Mouse (Mus musculus) hindbrain, embryonic 11.5 days (tissue): ENCODE measurements at regions not wholly inside any gene's neighbourhood (a gene's known extent, or its start where the extent isn't known, plus 50 kb on each side); places are given as distances from the start of the nearest gene placed in this dataset.
A peak's percentile ranks its signal among the peaks of the same experiment; 100 is the strongest.

Experiments used
- ATAC-seq: fragments of 200-750 bp; cut with Nextera tagmentation; 2 replicates; pipeline ENCODE4 v1.8.0; 2017; ENCODE audit warnings: mild to moderate bottlenecking, moderate TSS enrichment, moderate library complexity; ENCODE audit not compliant: low FRiP score
- DNase-seq: peaks from one replicate; pipeline ENCODE4 v3.0.0-alpha.2; 2015; ENCODE audit warnings: low spot score
- H3K27ac ChIP-seq: fragments of 300-500 bp; sonication (generic); 2 replicates; pipeline ENCODE4 v1.5.1; 2014; ENCODE audit warnings: mild to moderate bottlenecking, low read depth, low read length
- H3K27me3 ChIP-seq: fragments of 300-500 bp; sonication (generic); 2 replicates; pipeline ENCODE4 v1.6.1; 2014; ENCODE audit warnings: mild to moderate bottlenecking, low read length, moderate library complexity, mixed read lengths; ENCODE audit not compliant: control insufficient read depth, insufficient read depth
- H3K36me3 ChIP-seq: fragments of 300-500 bp; sonication (generic); 2 replicates; pipeline ENCODE4 v1.6.1; 2014; ENCODE audit warnings: mild to moderate bottlenecking, low read length, moderate library complexity, mixed read lengths; ENCODE audit not compliant: control insufficient read depth, insufficient read depth
- H3K4me1 ChIP-seq: fragments of 300-500 bp; sonication (generic); replicated peaks from 2 replicates; pipeline ENCODE4 v1.6.1; 2014; ENCODE audit warnings: low read length, mixed read lengths; ENCODE audit not compliant: control insufficient read depth, insufficient read depth
- H3K4me2 ChIP-seq: fragments of 300-500 bp; sonication (generic); replicated peaks from 2 replicates; pipeline ENCODE4 v1.6.1; 2014; ENCODE audit warnings: mild to moderate bottlenecking, low read depth, low read length
- H3K4me3 ChIP-seq: fragments of 300-500 bp; sonication (generic); 2 replicates; pipeline ENCODE4 v1.5.1; 2014; ENCODE audit warnings: low read depth, low read length
- H3K9ac ChIP-seq: fragments of 300-500 bp; sonication (generic); 2 replicates; pipeline ENCODE4 v1.6.1; 2014; ENCODE audit warnings: low read depth, low read length
- H3K9me3 ChIP-seq: fragments of 300-500 bp; sonication (generic); 2 replicates; pipeline ENCODE4 v1.6.1; 2016; ENCODE audit warnings: low read length; ENCODE audit not compliant: control insufficient read depth
- WGBS: fragments of 180-500 bp; shearing (Covaris S2); extraction: QIAGEN DNeasy Blood & Tissue Kit; methylation state at CpG from one replicate; pipeline ENCODE4 v1.1.7; 2014; 5-methylcytosine and 5-hydroxymethylcytosine counted together

DNA sequence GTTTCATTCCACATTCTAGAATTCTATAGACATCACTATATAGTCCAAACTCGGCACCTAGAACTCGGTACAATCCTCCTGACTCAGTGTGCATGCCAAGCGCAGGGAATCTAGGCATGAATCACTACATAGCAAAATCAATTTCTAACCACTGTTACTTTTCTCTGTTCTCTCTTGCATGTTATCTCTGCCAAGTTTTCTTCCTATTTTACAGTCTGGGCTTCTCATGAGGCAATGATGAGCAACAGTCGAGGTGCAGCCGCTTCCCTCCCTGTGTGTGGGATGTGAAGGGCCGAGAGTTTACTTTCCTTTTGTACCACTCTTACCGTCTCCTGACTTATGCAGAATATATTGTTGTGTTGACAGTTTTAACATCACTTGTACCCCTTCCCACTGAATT, 204.4 kb upstream of the Klf12 start:
- no peak overlapping the region for H3K4me2 ChIP-seq
- no peak overlapping the region for H3K27ac ChIP-seq
- H3K36me3 ChIP-seq: no peaks in the 10 kb centered on the region
- no peaks in the 10 kb centered on the region for H3K4me1 ChIP-seq
- H3K4me3 ChIP-seq: no peak overlapping the region
- no peak overlapping the region for H3K9ac ChIP-seq
- no peak for DNase-seq
- 95% methylated on average over 7 of the region's 7 CpGs for WGBS
- H3K9me3 ChIP-seq: no peaks in the 10 kb centered on the region
- no peak for ATAC-seq
- H3K27me3 ChIP-seq: no peaks in the 10 kb centered on the region

DNA sequence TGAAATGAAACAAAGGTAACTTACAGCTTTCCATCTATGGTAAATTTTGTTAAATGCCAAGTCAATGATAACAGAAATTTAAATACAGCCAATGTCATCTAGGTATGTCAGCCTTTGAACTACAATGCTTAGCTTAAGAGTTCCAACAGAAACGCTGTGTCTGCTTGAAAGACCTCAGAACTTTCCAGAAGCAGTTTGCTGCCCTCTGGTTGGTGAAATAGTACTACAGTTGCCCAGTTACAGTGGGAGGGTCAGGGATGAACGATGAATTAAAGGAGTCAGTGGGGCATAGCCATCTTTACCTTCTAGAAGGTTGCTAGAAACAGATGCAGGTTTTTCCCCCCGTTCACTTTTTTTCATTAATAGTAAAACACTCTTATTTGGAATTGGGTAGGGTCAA, 201.0 kb upstream of the Klf12 start:
- H3K27me3 ChIP-seq: no peaks in the 10 kb centered on the region
- H3K9ac ChIP-seq: no peak overlapping the region
- H3K9me3 ChIP-seq: no peaks in the 10 kb centered on the region
- H3K27ac ChIP-seq: no peak overlapping the region
- no peak overlapping the region for H3K4me3 ChIP-seq
- no peak for ATAC-seq
- no peaks in the 10 kb centered on the region for H3K4me1 ChIP-seq
- no peaks in the 10 kb centered on the region for H3K36me3 ChIP-seq
- H3K4me2 ChIP-seq: no peak overlapping the region
- 81% methylated on average over 3 of the region's 3 CpGs for WGBS
- DNase-seq: no peak

DNA sequence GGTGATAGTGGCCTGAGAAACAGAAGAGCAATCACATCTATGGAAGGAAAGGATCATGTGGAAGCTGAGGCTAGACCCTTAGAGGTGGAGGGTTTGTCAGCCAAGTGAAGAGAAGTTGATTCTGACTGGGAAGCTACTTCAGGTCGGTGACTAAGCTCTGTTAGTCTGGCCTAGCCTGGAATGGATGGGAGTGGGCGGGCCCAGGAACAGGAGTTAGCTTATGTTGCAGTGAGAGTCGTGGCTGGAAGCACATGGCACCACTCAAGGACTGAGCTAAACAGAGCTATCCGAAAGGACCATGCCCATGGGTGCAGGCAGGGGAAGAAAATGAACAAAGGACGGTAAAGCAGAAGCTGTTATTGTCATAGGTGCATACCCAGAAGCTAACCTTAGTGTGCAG, 199.6 kb upstream of the Klf12 start:
- no peak for ATAC-seq
- 69% methylated on average over 5 of the region's 5 CpGs for WGBS
- Histone ChIP-seq H3K27ac (no peak overlapping the region), H3K27me3 (no peaks in the 10 kb centered on the region), H3K4me1 (no peaks in the 10 kb centered on the region), H3K36me3 (no peaks in the 10 kb centered on the region), H3K4me2 (no peak overlapping the region), H3K9me3 (no peaks in the 10 kb centered on the region), H3K4me3 (no peak overlapping the region), H3K9ac (no peak overlapping the region)
- DNase-seq: no peak

DNA sequence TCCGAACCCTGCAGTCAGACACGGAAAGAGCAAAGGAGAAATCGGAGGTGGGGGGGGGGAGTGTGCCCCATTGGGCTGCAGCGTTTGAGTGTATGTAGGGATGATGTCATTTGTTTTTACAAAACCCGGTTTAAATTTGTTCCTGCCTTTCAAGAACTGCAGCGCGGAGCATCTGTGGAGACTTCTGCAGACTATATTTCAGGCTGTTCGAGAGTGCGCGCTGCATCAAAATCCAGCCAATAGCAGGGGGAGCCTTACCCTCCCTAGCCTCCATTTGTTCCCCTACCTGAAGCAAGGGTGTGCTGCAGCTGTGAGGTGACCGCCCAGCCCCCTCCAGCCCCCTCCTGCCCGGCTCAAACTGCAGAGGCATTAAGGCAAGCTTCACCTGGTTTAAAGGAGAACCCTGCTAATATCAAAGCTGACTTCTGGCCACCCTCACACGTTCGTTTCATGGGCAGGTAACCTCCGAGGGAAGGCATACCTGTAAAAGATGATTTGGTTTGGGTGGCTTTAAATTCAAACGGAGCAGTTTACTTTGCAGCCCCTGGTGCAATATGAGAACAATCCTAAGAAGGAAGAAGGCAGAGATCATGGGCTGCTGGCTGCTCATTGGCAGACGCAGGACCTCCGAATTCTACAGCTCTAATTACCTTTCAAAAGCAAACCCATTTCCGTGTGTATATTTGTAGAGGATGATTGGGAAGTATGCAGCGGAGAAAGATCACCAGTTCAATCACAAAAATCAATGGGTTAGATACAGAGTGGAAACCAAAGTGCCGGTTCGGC, 193.3 kb upstream of the Klf12 start:
- WGBS: 11% methylated on average over 22 of the region's 22 CpGs

DNA sequence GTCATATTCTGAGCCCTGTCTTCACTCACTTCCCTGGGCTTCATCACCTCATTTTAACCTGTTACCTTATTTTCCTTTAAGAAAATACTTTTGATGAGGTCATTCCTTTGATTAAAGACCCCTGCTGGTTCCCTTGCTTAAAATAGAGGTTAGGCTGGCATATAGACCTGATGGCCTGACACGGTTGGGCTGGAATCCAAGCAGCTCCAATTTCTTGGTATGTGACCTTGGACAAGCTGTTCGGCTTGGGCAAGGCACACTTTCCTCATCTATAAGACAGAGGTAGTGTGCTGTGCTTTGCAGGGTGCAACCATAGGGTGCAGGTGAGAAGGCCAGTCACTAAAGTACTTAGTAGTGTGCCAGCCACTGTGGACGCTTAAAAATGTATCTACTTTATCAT, 183.8 kb upstream of the Klf12 start:
- DNase-seq (no peak), ATAC-seq (no peak)
- H3K36me3 ChIP-seq: no peaks in the 10 kb centered on the region
- H3K9me3 ChIP-seq: no peaks in the 10 kb centered on the region
- no peaks in the 10 kb centered on the region for H3K27me3 ChIP-seq
- H3K4me2 ChIP-seq: no peak overlapping the region
- WGBS: 86% methylated on average over 3 of the region's 3 CpGs
- no peak overlapping the region for H3K27ac ChIP-seq
- no peaks in the 10 kb centered on the region for H3K4me1 ChIP-seq
- no peak overlapping the region for H3K9ac ChIP-seq
- no peak overlapping the region for H3K4me3 ChIP-seq

More for the DNA sequence above, 193.3 kb upstream of the Klf12 start:
- DNase-seq (peak; percentile 43), ATAC-seq (peak; percentile 86; the same call in 1 of the 2 replicates)
- Histone ChIP-seq H3K27me3 (no peaks in the 10 kb centered on the region), H3K9ac (peak overlapping the region; percentile 20; the same call in 1 of the 2 replicates), H3K4me2 (peak overlapping the region; percentile 51), H3K4me1 (no peaks in the 10 kb centered on the region), H3K27ac (no peak overlapping the region), H3K36me3 (no peaks in the 10 kb centered on the region), H3K9me3 (no peaks in the 10 kb centered on the region), H3K4me3 (peak overlapping the region; percentile 26)

DNA sequence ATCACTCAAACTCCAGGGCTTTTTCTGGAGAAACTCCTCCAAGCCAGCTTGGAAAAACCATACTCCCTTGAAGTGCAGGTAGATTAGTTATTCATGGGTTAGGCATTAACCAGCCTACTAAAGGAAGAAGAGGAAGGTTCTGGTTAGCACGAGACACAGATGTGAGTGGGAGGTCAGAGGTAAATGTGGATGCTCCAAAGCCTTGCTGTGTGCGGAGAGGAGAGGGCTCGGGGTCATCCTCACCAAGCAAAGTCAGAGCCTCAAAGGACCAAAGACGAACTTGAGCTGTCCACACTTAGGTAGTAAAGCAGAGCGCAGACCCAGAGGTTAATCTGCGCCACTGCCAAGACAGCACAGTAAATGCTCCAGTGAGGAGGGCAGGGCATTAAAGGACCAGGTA, 177.8 kb upstream of the Klf12 start:
- H3K36me3 ChIP-seq: no peaks in the 10 kb centered on the region
- H3K4me2 ChIP-seq: no peak overlapping the region
- H3K27ac ChIP-seq: no peak overlapping the region
- H3K9me3 ChIP-seq: no peaks in the 10 kb centered on the region
- DNase-seq (no peak), ATAC-seq (no peak)
- no peaks in the 10 kb centered on the region for H3K27me3 ChIP-seq
- H3K4me1 ChIP-seq: peaks cover 7% of the 10 kb centered on the region
- H3K9ac ChIP-seq: no peak overlapping the region
- WGBS: 71% methylated on average over 6 of the region's 6 CpGs
- no peak overlapping the region for H3K4me3 ChIP-seq

DNA sequence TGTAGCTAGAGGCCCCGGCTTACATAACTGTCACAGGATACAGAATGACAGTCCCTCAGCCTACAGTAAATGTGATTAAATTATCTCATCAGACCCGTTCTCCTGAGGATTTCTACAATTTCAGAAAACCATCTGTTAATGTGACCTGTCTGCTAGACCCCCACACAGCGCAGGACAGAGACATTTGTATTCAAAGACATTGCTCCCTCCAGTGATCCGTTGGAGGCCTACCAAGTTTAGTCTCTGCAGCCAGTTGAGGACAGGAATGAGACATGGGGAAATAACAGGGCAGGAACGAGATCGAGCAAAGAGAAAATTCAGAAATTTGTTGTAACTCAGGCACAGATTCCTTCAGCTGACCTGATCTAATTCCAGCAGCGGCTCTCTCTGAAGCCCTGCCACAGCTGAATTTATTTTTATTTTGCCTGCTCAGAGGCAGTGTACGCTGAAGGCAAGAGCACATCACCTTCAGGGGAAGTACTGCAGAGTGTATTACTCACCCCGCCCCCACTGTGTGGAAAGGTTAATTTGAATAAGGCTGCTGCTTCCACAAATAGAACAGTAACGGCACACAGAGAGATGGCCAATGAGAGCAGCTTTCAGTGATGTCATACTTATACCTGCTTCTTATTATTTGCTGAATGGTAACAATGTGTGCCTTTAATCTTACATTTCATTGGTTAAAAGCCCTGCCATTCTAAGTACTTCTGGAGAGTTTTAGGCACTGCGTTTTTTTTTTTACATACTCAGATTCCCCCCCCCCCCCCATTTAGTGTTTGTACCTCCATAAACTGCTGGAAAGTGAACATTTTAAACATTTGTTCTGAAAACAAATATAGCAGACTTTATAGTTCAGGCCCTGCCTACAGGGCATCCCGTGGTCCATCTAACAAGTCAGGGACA, 176.9 kb upstream of the Klf12 start:
- no peak overlapping the region for H3K9ac ChIP-seq
- ATAC-seq: peak; percentile 56
- H3K27me3 ChIP-seq: no peaks in the 10 kb centered on the region
- no peak overlapping the region for H3K4me3 ChIP-seq
- H3K4me2 ChIP-seq: no peak overlapping the region
- no peaks in the 10 kb centered on the region for H3K9me3 ChIP-seq
- H3K4me1 ChIP-seq: peaks cover 7% of the 10 kb centered on the region
- no peaks in the 10 kb centered on the region for H3K36me3 ChIP-seq
- H3K27ac ChIP-seq: no peak overlapping the region; the same call in 1 of the 2 replicates
- DNase-seq: peak; percentile 53
- WGBS: 49% methylated on average over 12 of the region's 12 CpGs

DNA sequence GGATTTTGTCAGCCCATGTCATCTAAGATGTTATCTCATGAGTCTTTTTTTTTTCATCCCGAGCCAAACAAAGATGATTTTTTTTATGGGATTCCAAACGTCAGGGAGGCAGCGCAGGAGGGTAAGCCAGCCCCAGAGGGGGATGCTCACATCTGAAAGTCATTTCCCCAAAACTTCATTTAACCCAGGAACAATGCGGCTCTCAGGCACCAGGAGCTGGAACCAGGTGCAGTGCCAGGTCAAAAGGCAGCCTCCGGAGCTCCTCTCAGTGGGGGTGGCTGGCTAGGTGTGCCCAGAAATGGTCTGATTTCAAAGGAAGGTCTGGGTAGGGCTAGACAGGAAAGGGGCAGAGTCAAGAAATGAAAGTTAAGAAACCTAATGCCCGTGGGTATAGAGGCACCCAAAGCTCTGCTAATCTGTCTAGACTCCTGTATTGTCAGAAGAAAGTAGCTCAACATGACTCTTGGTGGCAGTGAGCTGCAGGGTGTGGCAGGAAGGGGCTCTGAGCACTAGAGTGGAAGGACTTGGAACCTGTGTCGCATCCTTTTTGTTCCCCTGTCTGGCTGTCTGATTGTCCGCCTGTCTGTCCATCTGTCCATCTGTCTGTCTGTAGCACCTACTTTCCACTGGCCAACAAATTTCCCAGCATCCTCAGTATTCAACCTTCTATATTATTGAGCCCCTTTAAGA, 175.3 kb upstream of the Klf12 start:
- Histone ChIP-seq H3K27ac (no peak overlapping the region), H3K9me3 (no peaks in the 10 kb centered on the region), H3K36me3 (no peaks in the 10 kb centered on the region), H3K4me2 (peak overlapping the region; percentile 3; the same call in 1 of the 2 replicates), H3K4me1 (peaks cover 7% of the 10 kb centered on the region), H3K4me3 (no peak overlapping the region), H3K9ac (no peak overlapping the region), H3K27me3 (no peaks in the 10 kb centered on the region)
- ATAC-seq (peak; percentile 3; the same call in 1 of the 2 replicates), DNase-seq (peak; percentile 30)
- WGBS: 19% methylated on average over 8 of the region's 8 CpGs
